Mouse (Mus musculus): ENCODE measurements around the gene Ccdc28b. TPM values are rescaled to one million over a fixed set of nuclear protein-coding genes. Genes with fewer than 3 reads are reported as not detected.

Ccdc28b gene
- polyA plus RNA-seq, 1 experiment from 2014 or later: 65.7 TPM

GRCm38 (mm10) chr4:129610026-129610425 lies 13.7 kb downstream of the Ccdc28b start:
- no peak overlapping the region for H3K4me3 ChIP-seq (replicated peaks)
- H3K4me1 ChIP-seq: 0 out of 2 replicates have a peak, but pooled peaks cover 3% of the 10 kb centered on the region
- peaks cover 43% of the 10 kb centered on the region for H3K36me3 ChIP-seq
- no peaks in the 10 kb centered on the region for H3K27me3 ChIP-seq
- H3K9me3 ChIP-seq (replicated peaks): no peaks in the 10 kb centered on the region
- 65% methylated on average over 4 of the region's 4 CpGs for WGBS
- H3K9ac ChIP-seq: 0 out of 2 replicates have a peak overlapping the region, but pooled peaks have one; percentile 22
- no peak overlapping the region for H3K27ac ChIP-seq
- no peak overlapping the region for H3K4me2 ChIP-seq
- ATAC-seq (replicated peaks; ENCODE audit: low FRiP score): 0 out of 2 replicates have a peak, but pooled peaks have one; percentile 31

DNA sequence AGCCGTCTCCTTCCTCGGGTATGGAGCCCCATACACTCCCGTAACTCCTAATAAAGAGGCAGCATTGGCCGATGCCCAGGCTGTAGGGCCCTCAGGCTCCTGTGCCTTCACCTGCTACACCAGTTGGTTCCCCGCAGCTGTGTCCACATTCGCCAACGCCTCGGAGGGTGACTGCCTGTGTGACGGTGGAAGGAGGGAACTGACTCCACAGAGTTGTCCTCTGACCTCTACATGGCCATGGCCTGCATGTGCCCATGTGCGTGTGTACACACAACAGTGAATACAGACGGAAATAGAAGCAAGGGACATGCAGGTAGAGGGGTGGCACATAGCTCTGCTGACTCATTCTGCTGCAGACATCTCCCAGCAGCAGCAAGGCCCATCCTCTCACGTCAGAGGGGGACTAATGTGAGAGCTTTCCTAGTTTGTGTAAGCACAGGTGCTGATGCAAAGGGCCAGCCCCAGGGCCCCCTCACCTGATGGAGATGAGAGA lies 14.6 kb downstream of the Ccdc28b start:
- Histone ChIP-seq H3K4me1 (0 out of 2 replicates have a peak, but pooled peaks cover 3% of the 10 kb centered on the region), H3K9ac (no peak overlapping the region), H3K9me3 (replicated peaks) (no peaks in the 10 kb centered on the region), H3K36me3 (peaks cover 51% of the 10 kb centered on the region), H3K27me3 (no peaks in the 10 kb centered on the region), H3K27ac (no peak overlapping the region), H3K4me2 (no peak overlapping the region), H3K4me3 (replicated peaks) (no peak overlapping the region)
- 0 out of 2 replicates have a peak, but pooled peaks have one; percentile 13 for ATAC-seq (replicated peaks; ENCODE audit: low FRiP score)
- 82% methylated on average over 12 of the region's 12 CpGs for WGBS

- WGBS: 33% methylated on average over 7 of the region's 7 CpGs
- Histone ChIP-seq H3K9ac (no peak overlapping the region), H3K36me3 (peaks cover 58% of the 10 kb centered on the region), H3K27me3 (no peaks in the 10 kb centered on the region), H3K4me2 (no peak overlapping the region), H3K4me3 (replicated peaks) (no peak overlapping the region), H3K27ac (no peak overlapping the region), H3K4me1 (0 out of 2 replicates have a peak, but pooled peaks cover 3% of the 10 kb centered on the region), H3K9me3 (replicated peaks) (no peaks in the 10 kb centered on the region)
- peak; percentile 73; the same call in 1 of the 2 replicates for ATAC-seq (replicated peaks; ENCODE audit: low FRiP score)
Observed at GRCm38 (mm10) chr4:129608426-129609025, 15.2 kb downstream of the Ccdc28b start.

- peak; percentile 89 for ATAC-seq (replicated peaks; ENCODE audit: low FRiP score)
- Histone ChIP-seq H3K4me1 (peaks cover 30% of the 10 kb centered on the region), H3K9me3 (replicated peaks) (no peaks in the 10 kb centered on the region), H3K9ac (peak within 1 kb of the TSS; percentile 96), H3K36me3 (peaks cover 71% of the 10 kb centered on the region), H3K4me3 (replicated peaks) (peak within 1 kb of the TSS; percentile 96), H3K27me3 (no peaks in the 10 kb centered on the region), H3K27ac (peak within 1 kb of the TSS; percentile 84), H3K4me2 (peak within 1 kb of the TSS; percentile 84)
- WGBS: under 1% methylated on average over 74 of the region's 74 CpGs
Observed at GRCm38 (mm10) chr4:129600233-129601158, 23.3 kb downstream of the Ccdc28b start, which contains the start of the genes Eif3i and Tmem234. TSS of gene Eif3i (minus strand) at chr4:129600648. TSS of gene Tmem234 (plus strand) at chr4:129600668.

DNA sequence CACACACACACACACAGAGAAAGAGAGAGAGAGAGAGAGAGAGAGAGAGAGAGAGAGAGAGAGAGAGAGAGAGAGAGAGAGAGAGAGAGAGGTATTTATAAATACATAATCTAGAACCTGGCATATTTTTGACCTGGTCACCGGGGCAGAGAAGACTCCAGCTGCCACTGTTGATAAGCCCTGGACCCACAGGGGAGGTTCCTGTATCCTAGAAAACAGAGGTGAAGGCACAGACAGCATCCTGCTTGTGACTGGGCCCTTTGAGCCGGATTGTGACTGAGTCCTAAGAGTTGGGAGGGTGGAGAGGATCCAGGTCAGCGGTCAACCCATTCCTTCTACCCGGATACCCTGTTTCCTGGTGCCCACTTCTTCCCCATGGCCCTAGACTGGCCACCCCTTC lies 34.9 kb downstream of the Ccdc28b start:
- WGBS: 81% methylated on average over 4 of the region's 4 CpGs
- no peak for ATAC-seq (replicated peaks; ENCODE audit: low FRiP score)

GRCm38 (mm10) chr4:129586943-129587342 lies 36.8 kb downstream of the Ccdc28b start:
- Histone ChIP-seq H3K27me3 (no peaks in the 10 kb centered on the region), H3K4me1 (peaks cover 19% of the 10 kb centered on the region), H3K9ac (no peak overlapping the region), H3K9me3 (replicated peaks) (no peaks in the 10 kb centered on the region), H3K36me3 (peaks cover 22% of the 10 kb centered on the region), H3K4me2 (no peak overlapping the region), H3K4me3 (replicated peaks) (no peak overlapping the region), H3K27ac (peak overlapping the region; percentile 75)
- 39% methylated on average over 1 of the region's 1 CpGs for WGBS
- ATAC-seq (replicated peaks; ENCODE audit: low FRiP score): no peak

More for the DNA sequence above, 34.9 kb downstream of the Ccdc28b start:
- Histone ChIP-seq H3K27me3 (no peaks in the 10 kb centered on the region), H3K36me3 (peaks cover 40% of the 10 kb centered on the region), H3K27ac (no peak overlapping the region), H3K9me3 (replicated peaks) (no peaks in the 10 kb centered on the region), H3K9ac (no peak overlapping the region), H3K4me1 (peaks cover 19% of the 10 kb centered on the region), H3K4me2 (no peak overlapping the region), H3K4me3 (replicated peaks) (no peak overlapping the region)

DNA sequence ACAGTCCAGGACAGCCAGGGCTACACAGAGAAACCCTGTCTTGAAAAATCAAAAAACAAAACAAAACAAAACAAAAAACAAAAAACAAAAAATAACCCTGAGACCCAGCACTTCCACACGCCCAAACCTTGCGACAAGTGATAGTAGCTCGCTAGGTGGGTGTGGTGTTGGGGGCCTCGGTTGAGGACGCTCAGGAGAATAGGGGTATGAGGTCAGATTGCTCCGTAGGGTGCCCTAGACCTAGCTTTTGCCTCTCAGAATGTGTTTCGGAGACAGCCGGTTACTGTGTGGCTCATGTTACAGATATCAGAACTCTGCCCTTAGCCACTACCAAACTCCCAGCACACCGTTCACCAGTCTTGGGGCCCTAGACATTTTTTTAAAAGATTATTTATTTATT lies 38.0 kb downstream of the Ccdc28b start:
- H3K4me2 ChIP-seq: peak overlapping the region; percentile 72
- H3K4me1 ChIP-seq: peaks cover 19% of the 10 kb centered on the region
- H3K36me3 ChIP-seq: peaks cover 10% of the 10 kb centered on the region
- no peak for ATAC-seq (replicated peaks; ENCODE audit: low FRiP score)
- 72% methylated on average over 9 of the region's 9 CpGs for WGBS
- no peaks in the 10 kb centered on the region for H3K9me3 ChIP-seq (replicated peaks)
- H3K9ac ChIP-seq: no peak overlapping the region
- H3K4me3 ChIP-seq (replicated peaks): peak overlapping the region; percentile 49; the same call in 1 of the 2 replicates
- no peaks in the 10 kb centered on the region for H3K27me3 ChIP-seq
- no peak overlapping the region; the same call in 1 of the 2 replicates for H3K27ac ChIP-seq

- Histone ChIP-seq H3K27ac (peak overlapping the region; percentile 79), H3K27me3 (no peaks in the 10 kb centered on the region), H3K4me1 (peaks cover 24% of the 10 kb centered on the region), H3K9me3 (replicated peaks) (no peaks in the 10 kb centered on the region), H3K4me3 (replicated peaks) (peak overlapping the region; percentile 49), H3K9ac (peak overlapping the region; percentile 50), H3K36me3 (peaks cover 3% of the 10 kb centered on the region), H3K4me2 (peak overlapping the region; percentile 72)
- peak; percentile 73 for ATAC-seq (replicated peaks; ENCODE audit: low FRiP score)
- 1% methylated on average over 36 of the region's 36 CpGs for WGBS
Observed at GRCm38 (mm10) chr4:129584884-129585608, 38.7 kb downstream of the Ccdc28b start.

DNA sequence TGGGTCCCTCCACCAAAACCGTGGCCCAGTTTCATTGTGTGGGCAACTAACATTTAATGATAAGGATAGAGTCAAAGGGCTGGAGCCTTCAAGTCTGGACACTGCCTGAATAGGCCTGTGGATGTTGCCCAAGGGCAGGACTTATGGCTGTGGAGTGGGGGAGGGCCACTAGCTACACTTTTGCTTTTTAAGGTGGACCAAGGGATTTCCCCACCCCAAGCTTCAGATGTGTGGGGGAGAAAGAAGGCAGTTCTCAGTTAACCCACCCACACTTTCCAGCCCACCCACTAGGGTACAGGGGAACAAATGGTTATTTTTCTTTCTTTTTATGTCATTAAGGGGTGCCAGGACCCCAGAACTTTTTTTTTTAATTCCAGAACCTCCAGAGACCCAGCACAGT lies 39.4 kb downstream of the Ccdc28b start:
- no peak; the same call in 1 of the 2 replicates for ATAC-seq (replicated peaks; ENCODE audit: low FRiP score)
- Histone ChIP-seq H3K4me1 (peaks cover 28% of the 10 kb centered on the region), H3K9me3 (replicated peaks) (no peaks in the 10 kb centered on the region), H3K27me3 (no peaks in the 10 kb centered on the region), H3K4me3 (replicated peaks) (peak overlapping the region; percentile 49), H3K4me2 (peak overlapping the region; percentile 72), H3K9ac (peak overlapping the region; percentile 50; the same call in 1 of the 2 replicates), H3K27ac (peak overlapping the region; percentile 79), H3K36me3 (no peaks in the 10 kb centered on the region)
- 67% methylated on average over 1 of the region's 1 CpGs for WGBS

GRCm38 (mm10) chr4:129582251-129582650 lies 41.5 kb downstream of the Ccdc28b start:
- no peak overlapping the region for H3K27ac ChIP-seq
- 89% methylated on average over 1 of the region's 1 CpGs for WGBS
- no peak overlapping the region for H3K4me3 ChIP-seq (replicated peaks)
- no peak overlapping the region for H3K4me2 ChIP-seq
- H3K9me3 ChIP-seq (replicated peaks): no peaks in the 10 kb centered on the region
- no peaks in the 10 kb centered on the region for H3K36me3 ChIP-seq
- H3K9ac ChIP-seq: no peak overlapping the region
- no peaks in the 10 kb centered on the region for H3K27me3 ChIP-seq
- peaks cover 30% of the 10 kb centered on the region for H3K4me1 ChIP-seq
- no peak for ATAC-seq (replicated peaks; ENCODE audit: low FRiP score)

- H3K4me2 ChIP-seq: no peak overlapping the region
- no peaks in the 10 kb centered on the region for H3K9me3 ChIP-seq (replicated peaks)
- 62% methylated on average over 7 of the region's 7 CpGs for WGBS
- H3K4me1 ChIP-seq: peaks cover 33% of the 10 kb centered on the region
- no peak for ATAC-seq (replicated peaks; ENCODE audit: low FRiP score)
- H3K36me3 ChIP-seq: no peaks in the 10 kb centered on the region
- no peak overlapping the region for H3K9ac ChIP-seq
- H3K4me3 ChIP-seq (replicated peaks): no peak overlapping the region
- H3K27me3 ChIP-seq: no peaks in the 10 kb centered on the region
- H3K27ac ChIP-seq: peak overlapping the region; percentile 65
Observed at GRCm38 (mm10) chr4:129580347-129580746, 43.4 kb downstream of the Ccdc28b start.

Measured in kidney, embryonic 15.5 days (tissue).